ENCODE assay signal across 8 mouse cellular contexts in genomic region chr10:75104191-75105098, GRCm38 (mm10). TPM values are rescaled to one million over a fixed set of nuclear protein-coding genes. Genes with fewer than 3 reads are reported as not detected.
DNase-seq lines count a peak whose midpoint lies in the region; ATAC-seq and TF ChIP-seq lines count a peak whose summit lies in the region.

No protein-coding gene starts in this region.

- no peak for ATAC-seq in kidney, embryonic 16.5 days (ENCODE audit: low FRiP score, low TSS enrichment)
- ATAC-seq in embryonic facial prominence, embryonic 15.5 days (ENCODE audit: insufficient number of reproducible peaks, low FRiP score, low TSS enrichment, low read depth): 0 out of 2 replicates have a peak, but pooled peaks have one; percentile 39
- no peak for ATAC-seq in midbrain, postnatal 0 days (ENCODE audit: low FRiP score)
- ATAC-seq in hindbrain, embryonic 11.5 days (ENCODE audit: low FRiP score): no peak

- H3K4me2 ChIP-seq in kidney, embryonic 16.5 days (replicated peaks; ENCODE audit: low read depth, low read length): no peak overlapping the region
- H3K4me2 ChIP-seq in embryonic facial prominence, embryonic 15.5 days (replicated peaks): no peak overlapping the region
- H3K4me2 ChIP-seq in midbrain, postnatal 0 days (ENCODE audit: low read depth, low read length, poor library complexity, severe bottlenecking): no peak overlapping the region
- H3K4me2 ChIP-seq in hindbrain, embryonic 11.5 days (replicated peaks; ENCODE audit: low read depth, low read length): no peak overlapping the region

- DNase-seq in kidney, postnatal 14 days: peak; percentile 44
- DNase-seq in adipocyte (ENCODE audit: low spot score): peak; percentile 69
- peak; percentile 25 for DNase-seq in induced T-regulatory cell, adult 2 months (ENCODE audit: low read depth)
- DNase-seq in midbrain, postnatal 0 days (ENCODE audit: low spot score): peak; percentile 26
- no peak for DNase-seq in thymus, postnatal 4 days
- no peak for DNase-seq in hindbrain, embryonic 11.5 days (ENCODE audit: low spot score)

- no peak overlapping the region for H3K27ac ChIP-seq in kidney, embryonic 16.5 days (ENCODE audit: low read length)
- peak overlapping the region; percentile 45 for H3K27ac ChIP-seq in embryonic facial prominence, embryonic 15.5 days (replicated peaks)
- no peak overlapping the region for H3K27ac ChIP-seq in midbrain, postnatal 0 days (ENCODE audit: low read depth, low read length)
- H3K27ac ChIP-seq in hindbrain, embryonic 11.5 days (ENCODE audit: low read depth, low read length): no peak overlapping the region

- H3K4me3 ChIP-seq in kidney, embryonic 16.5 days (ENCODE audit: low read length): no peak overlapping the region
- no peak overlapping the region for H3K4me3 ChIP-seq in embryonic facial prominence, embryonic 15.5 days (replicated peaks)
- no peak overlapping the region for H3K4me3 ChIP-seq in midbrain, postnatal 0 days (ENCODE audit: low read depth, low read length)
- H3K4me3 ChIP-seq in hindbrain, embryonic 11.5 days (ENCODE audit: low read depth, low read length): no peak overlapping the region

- no peak for TF ChIP-seq CTCF in midbrain, postnatal 0 days (IDR thresholded peaks at IDR 0.05)

- no peaks in the 10 kb centered on the region for H3K9me3 ChIP-seq in kidney, embryonic 16.5 days (ENCODE audit: low read length)
- no peaks in the 10 kb centered on the region for H3K9me3 ChIP-seq in embryonic facial prominence, embryonic 15.5 days (replicated peaks)
- no peaks in the 10 kb centered on the region for H3K9me3 ChIP-seq in midbrain, postnatal 0 days (ENCODE audit: low read length)
- no peaks in the 10 kb centered on the region for H3K9me3 ChIP-seq in hindbrain, embryonic 11.5 days (ENCODE audit: control insufficient read depth, low read length)

- no peaks in the 10 kb centered on the region for H3K36me3 ChIP-seq in kidney, embryonic 16.5 days (ENCODE audit: insufficient read depth, low read length)
- no peaks in the 10 kb centered on the region for H3K36me3 ChIP-seq in embryonic facial prominence, embryonic 15.5 days
- H3K36me3 ChIP-seq in midbrain, postnatal 0 days (ENCODE audit: insufficient read depth, low read length): no peaks in the 10 kb centered on the region
- no peaks in the 10 kb centered on the region for H3K36me3 ChIP-seq in hindbrain, embryonic 11.5 days (ENCODE audit: control insufficient read depth, insufficient read depth, low read length)

- H3K4me1 ChIP-seq in kidney, embryonic 16.5 days (ENCODE audit: insufficient read depth, low read length): peaks cover 29% of the 10 kb centered on the region
- H3K4me1 ChIP-seq in embryonic facial prominence, embryonic 15.5 days: peaks cover 63% of the 10 kb centered on the region
- peaks cover 19% of the 10 kb centered on the region; the same call in 1 of the 2 replicates for H3K4me1 ChIP-seq in midbrain, postnatal 0 days (ENCODE audit: insufficient read depth, low read length)
- peaks cover 5% of the 10 kb centered on the region; the same call in 1 of the 2 replicates for H3K4me1 ChIP-seq in hindbrain, embryonic 11.5 days (replicated peaks; ENCODE audit: control insufficient read depth, insufficient read depth, low read length)

- H3K9ac ChIP-seq in kidney, embryonic 16.5 days (replicated peaks; ENCODE audit: low read length): no peak overlapping the region
- no peak overlapping the region for H3K9ac ChIP-seq in embryonic facial prominence, embryonic 15.5 days
- H3K9ac ChIP-seq in midbrain, postnatal 0 days (replicated peaks; ENCODE audit: low read length, poor library complexity, severe bottlenecking): no peak overlapping the region
- no peak overlapping the region for H3K9ac ChIP-seq in hindbrain, embryonic 11.5 days (ENCODE audit: low read depth, low read length)

- H3K27me3 ChIP-seq in kidney, embryonic 16.5 days (ENCODE audit: insufficient read depth, low read length): no peaks in the 10 kb centered on the region
- no peaks in the 10 kb centered on the region for H3K27me3 ChIP-seq in embryonic facial prominence, embryonic 15.5 days
- H3K27me3 ChIP-seq in midbrain, postnatal 0 days (ENCODE audit: insufficient read depth, low read length): no peaks in the 10 kb centered on the region
- no peaks in the 10 kb centered on the region for H3K27me3 ChIP-seq in hindbrain, embryonic 11.5 days (ENCODE audit: control insufficient read depth, insufficient read depth, low read length)

- 60% methylated on average over 9 of the region's 9 CpGs for WGBS in kidney, embryonic 16.5 days
- 46% methylated on average over 9 of the region's 9 CpGs for WGBS in embryonic facial prominence, embryonic 15.5 days
- WGBS in midbrain, postnatal 0 days: 71% methylated on average over 8 of the region's 9 CpGs
- WGBS in hindbrain, embryonic 11.5 days: 71% methylated on average over 9 of the region's 9 CpGs

RNA-seq across cellular contexts. Expression of gene Bcr, which starts 44.1 kb away (rescaled TPM):
- 6.8 and 8.4 TPM in 2 replicates for polyA plus RNA-seq in kidney, embryonic 16.5 days (2015; fragmentation: Nextera tagmentation; extraction: Ambion mirVana)
- 7.5 and 9.2 TPM in 2 replicates for polyA plus RNA-seq in embryonic facial prominence, embryonic 15.5 days (2015; fragmentation: Nextera tagmentation; extraction: Ambion mirVana)
- total RNA-seq in midbrain, postnatal 0 days (2014; rRNA removed): 59.8 and 63.5 TPM in 2 replicates
- 9.4 and 11.0 TPM in 2 replicates for polyA plus RNA-seq in midbrain, postnatal 0 days (2015; fragmentation: Nextera tagmentation; extraction: Ambion mirVana)
- polyA plus RNA-seq in hindbrain, embryonic 11.5 days (2014; fragmentation: Nextera tagmentation; extraction: Ambion mirVana): 10.5 and 15.2 TPM in 2 replicates

Comparison
In these comparisons a context has a peak if more than half of its experiments do, and no peak if none do; other contexts are left out.
1. DNase-seq: peak in kidney, postnatal 14 days (single experiment), adipocyte (single experiment), induced T-regulatory cell, adult 2 months (single experiment) and midbrain, postnatal 0 days (single experiment); none in thymus, postnatal 4 days (single experiment) and hindbrain, embryonic 11.5 days (single experiment).